Mouse (Mus musculus): Measurements from ENCODE around the gene Vamp3. TPM values are rescaled to one million over a fixed set of nuclear protein-coding genes. Genes with fewer than 3 reads are reported as not detected.
"Not testable (repeated sequence)": the region's sequence is repeated elsewhere in the genome, so short reads cannot be mapped to it uniquely, and the experiment has no call there.

The Vamp3 gene
- total RNA-seq, 2 experiments from 2014 or later: 48.0 to 49.0 TPM

- DNase-seq (ENCODE audit: low spot score): no peak
These were observed 12.7 kb downstream of the Vamp3 start for GRCm38 (mm10) chr4:151044944-151045570.

- peak; percentile 98 for DNase-seq (ENCODE audit: low spot score)
These were observed 13.5 kb downstream of the Vamp3 start, which contains the start of gene Per3 for GRCm38 (mm10) chr4:151044037-151044943. Per3 (minus strand) TSS chr4:151044665.

GRCm38 (mm10) chr4:151043281-151043680 is 14.5 kb downstream of the Vamp3 start:
- DNase-seq (ENCODE audit: low spot score): peak; percentile 24

- DNase-seq (ENCODE audit: low spot score): no peak
These were observed 16.3 kb downstream of the Vamp3 start for GRCm38 (mm10) chr4:151041506-151041905.

- DNase-seq (ENCODE audit: low spot score): no peak
These were observed 20.0 kb downstream of the Vamp3 start for GRCm38 (mm10) chr4:151037800-151038199.

- no peak for DNase-seq (ENCODE audit: low spot score)
These were observed 21.2 kb downstream of the Vamp3 start for GRCm38 (mm10) chr4:151036521-151036920.

GRCm38 (mm10) chr4:151027001-151027400 is 30.8 kb downstream of the Vamp3 start:
- DNase-seq (ENCODE audit: low spot score): no peak

GRCm38 (mm10) chr4:151024152-151024551 is 33.6 kb downstream of the Vamp3 start:
- DNase-seq (ENCODE audit: low spot score): no peak

- not testable (repeated sequence) for DNase-seq (ENCODE audit: low spot score)
These were observed 40.4 kb downstream of the Vamp3 start for GRCm38 (mm10) chr4:151017356-151017755.

GRCm38 (mm10) chr4:151015946-151016345 is 41.8 kb downstream of the Vamp3 start:
- no peak for DNase-seq (ENCODE audit: low spot score)

GRCm38 (mm10) chr4:151010316-151010715 is 47.4 kb downstream of the Vamp3 start:
- DNase-seq (ENCODE audit: low spot score): no peak

GRCm38 (mm10) chr4:151006945-151007344 is 50.8 kb downstream of the Vamp3 start:
- peak; percentile 21 for DNase-seq (ENCODE audit: low spot score)

- no peak for DNase-seq (ENCODE audit: low spot score)
These were observed 52.0 kb downstream of the Vamp3 start for GRCm38 (mm10) chr4:151005656-151006318.

- DNase-seq (ENCODE audit: low spot score): no peak
These were observed 56.4 kb downstream of the Vamp3 start for GRCm38 (mm10) chr4:151001397-151001796.

- no peak for DNase-seq (ENCODE audit: low spot score)
These were observed 59.1 kb downstream of the Vamp3 start for GRCm38 (mm10) chr4:150998626-150999025.

Other genes with a start within 250 kb of the Vamp3 start
- 10 to 100 TPM; 24.9 to 35.9 TPM for gene Errfi1, start 204.0 kb downstream of the Vamp3 start, total RNA-seq (2021)
- 100 to 1,000 TPM; 750 to 787 TPM for gene Park7, start 143.5 kb downstream of the Vamp3 start, total RNA-seq (2021)
- gene Tnfrsf9, start 143.4 kb downstream of the Vamp3 start, total RNA-seq (2021): under 1 TPM; 0.21 to 0.46 TPM
- gene Uts2, start 60.9 kb downstream of the Vamp3 start, total RNA-seq (2021): not detected
- gene Per3, start 13.3 kb downstream of the Vamp3 start, total RNA-seq (2021): 1 to 10 TPM; 5.3 to 6.9 TPM
- gene Gm13090, start 31.6 kb upstream of the Vamp3 start, total RNA-seq (2021): not detected